Mouse (Mus musculus) ES-E14 (cell line): ENCODE results near the gene Rora.

Source experiments
- CHD2 ChIP-seq: IDR thresholded peaks from 2 replicates; pipeline ENCODE4 v1.6.1; 2014; ENCODE audit warnings: mild to moderate bottlenecking, low read depth, low read length, inconsistent platforms
- HCFC1 ChIP-seq: IDR thresholded peaks from 2 replicates; pipeline ENCODE4 v1.6.1; 2012; ENCODE audit warnings: low read length, inconsistent platforms, borderline replicate concordance; ENCODE audit not compliant: insufficient read depth
- MAFK ChIP-seq: IDR thresholded peaks from 2 replicates; pipeline ENCODE4 v1.6.1; 2014; ENCODE audit warnings: mild to moderate bottlenecking, low read depth, low read length, inconsistent platforms; ENCODE audit not compliant: insufficient read depth
- ZNF384 ChIP-seq: IDR thresholded peaks from 2 replicates; pipeline ENCODE4 v1.6.1; 2012; ENCODE audit warnings: low read depth, low read length, inconsistent platforms

- TF ChIP-seq MAFK (no peak), CHD2 (no peak), HCFC1 (no peak), ZNF384 (no peak)
Observed at GRCm38 (mm10) chr9:68773770-68774169, 120.2 kb downstream of the Rora start.
